Mouse (Mus musculus) neural tube, embryonic 10.5 days (tissue): ENCODE results near the gene Zic1.

ENCODE experiments used
- DNase-seq: peaks from one replicate; pipeline ENCODE4 v3.0.0-alpha.2; 2017; ENCODE audit warnings: low spot score; ENCODE audit errors: extremely low spot score

Zic1 gene

GRCm38 (mm10) chr9:91365664-91366063 lies at the start of gene Zic1:
TSS of gene Zic1 (minus strand) at chr9:91365810.
- peak; percentile 80 for DNase-seq

GRCm38 (mm10) chr9:91414007-91414661 lies 48.5 kb upstream of the Zic1 start:
- peak; percentile 48 for DNase-seq

GRCm38 (mm10) chr9:91409771-91410170 lies 44.2 kb upstream of the Zic1 start:
- peak; percentile 20 for DNase-seq

GRCm38 (mm10) chr9:91406258-91406763 lies 40.7 kb upstream of the Zic1 start:
- DNase-seq = peak; percentile 29

- peak; percentile 68 for DNase-seq
These were observed 40.2 kb upstream of the Zic1 start for GRCm38 (mm10) chr9:91405753-91406178.

GRCm38 (mm10) chr9:91404905-91405752 lies 39.5 kb upstream of the Zic1 start:
- DNase-seq = peak; percentile 69

GRCm38 (mm10) chr9:91404229-91404628 lies 38.6 kb upstream of the Zic1 start:
- peak; percentile 49 for DNase-seq

- peak; percentile 43 for DNase-seq
These were observed 35.9 kb upstream of the Zic1 start for GRCm38 (mm10) chr9:91401471-91401870.

- DNase-seq = peak; percentile 21
These were observed 35.0 kb upstream of the Zic1 start for GRCm38 (mm10) chr9:91400482-91401093.

GRCm38 (mm10) chr9:91399976-91400375 lies 34.4 kb upstream of the Zic1 start:
- DNase-seq = peak; percentile 37

GRCm38 (mm10) chr9:91395066-91395772 lies 29.6 kb upstream of the Zic1 start:
- DNase-seq = peak; percentile 32

- peak; percentile 59 for DNase-seq
These were observed 28.6 kb upstream of the Zic1 start for GRCm38 (mm10) chr9:91394211-91394646.

- peak; percentile 42 for DNase-seq
These were observed 27.9 kb upstream of the Zic1 start for GRCm38 (mm10) chr9:91393376-91394068.

GRCm38 (mm10) chr9:91388173-91388572 lies 22.6 kb upstream of the Zic1 start:
- DNase-seq = peak; percentile 31

GRCm38 (mm10) chr9:91387740-91388080 lies 22.1 kb upstream of the Zic1 start:
- DNase-seq = no peak

- peak; percentile 69 for DNase-seq
These were observed 21.5 kb upstream of the Zic1 start for GRCm38 (mm10) chr9:91386891-91387739.

GRCm38 (mm10) chr9:91386502-91386890 lies 20.9 kb upstream of the Zic1 start:
- peak; percentile 69 for DNase-seq

GRCm38 (mm10) chr9:91385561-91386430 lies 20.2 kb upstream of the Zic1 start:
- DNase-seq = peak; percentile 40
